Mouse (Mus musculus) neutrophil, adult 5-6 weeks (primary cell): ENCODE measurements around the gene Sema6c. TPM values are rescaled to one million over a fixed set of nuclear protein-coding genes. Genes with fewer than 3 reads are reported as not detected.

Source experiments
- ATAC-seq: fragments of 151-379, 151-347 bp; 2 replicates; pipeline ENCODE4 v1.8.0; 2017; ENCODE audit warnings: mild to moderate bottlenecking, moderate TSS enrichment; ENCODE audit not compliant: insufficient number of reproducible peaks, poor library complexity, low FRiP score, severe bottlenecking; ENCODE audit errors: extremely low read depth
- total RNA-seq: library from RNA; stranded (forward); fragments of 200-1000 nt; gene quantifications from 2 replicates; pipeline ENCODE4 v1.2.3, GENCODE M21; 2017

Sema6c gene
- total RNA-seq, 1 experiment from 2014 or later: not detected

- no peak for ATAC-seq
Observed at GRCm38 (mm10) chr3:95140795-95141194, 19.5 kb upstream of the Sema6c start.

- peak; percentile 50 for ATAC-seq
Observed at GRCm38 (mm10) chr3:95141474-95141873, 18.8 kb upstream of the Sema6c start.

GRCm38 (mm10) chr3:95141952-95142616 lies 18.2 kb upstream of the Sema6c start, which contains the start of gene Tnfaip8l2:
TSS of gene Tnfaip8l2 (minus strand) at chr3:95142360.
- ATAC-seq: peak; percentile 62

GRCm38 (mm10) chr3:95142617-95143011 lies 17.6 kb upstream of the Sema6c start:
- peak; percentile 83 for ATAC-seq

GRCm38 (mm10) chr3:95147924-95148323 lies 12.3 kb upstream of the Sema6c start:
- ATAC-seq: no peak

GRCm38 (mm10) chr3:95153874-95154273 lies 6.4 kb upstream of the Sema6c start:
- peak; percentile 87 for ATAC-seq

GRCm38 (mm10) chr3:95159511-95159986 lies 708 bp upstream of the Sema6c start:
- no peak for ATAC-seq

- no peak for ATAC-seq
Observed at GRCm38 (mm10) chr3:95161041-95161551, 839 bp downstream of the Sema6c start.

GRCm38 (mm10) chr3:95161618-95162344 lies 1.5 kb downstream of the Sema6c start:
- ATAC-seq: no peak

GRCm38 (mm10) chr3:95162345-95162628 lies 2.0 kb downstream of the Sema6c start:
- ATAC-seq: no peak

GRCm38 (mm10) chr3:95163419-95164255 lies 3.4 kb downstream of the Sema6c start:
- no peak for ATAC-seq

- ATAC-seq: no peak
Observed at GRCm38 (mm10) chr3:95164256-95164550, 3.9 kb downstream of the Sema6c start.

- no peak for ATAC-seq
Observed at GRCm38 (mm10) chr3:95164840-95165239, 4.6 kb downstream of the Sema6c start.

- no peak for ATAC-seq
Observed at GRCm38 (mm10) chr3:95169996-95170395, 9.7 kb downstream of the Sema6c start.

GRCm38 (mm10) chr3:95171105-95171504 lies 10.8 kb downstream of the Sema6c start:
- no peak for ATAC-seq

- ATAC-seq: no peak
Observed at GRCm38 (mm10) chr3:95172526-95173255, 12.4 kb downstream of the Sema6c start.

GRCm38 (mm10) chr3:95173256-95173949 lies 13.1 kb downstream of the Sema6c start:
- ATAC-seq: no peak

- peak; percentile 78 for ATAC-seq
Observed at GRCm38 (mm10) chr3:95174011-95174592, 13.8 kb downstream of the Sema6c start.
